Mouse (Mus musculus) intestine, embryonic 15.5 days (tissue): ENCODE data around the gene Gna15. TPM values are rescaled to one million over a fixed set of nuclear protein-coding genes. Genes with fewer than 3 reads are reported as not detected.

ENCODE experiments used
- ATAC-seq: fragments of 200-750 bp; cut with Nextera tagmentation; 2 replicates; pipeline ENCODE4 v1.8.0; 2017; ENCODE audit warnings: moderate TSS enrichment, moderate library complexity
- H3K27ac ChIP-seq: fragments of 300-500 bp; sonication (generic); 2 replicates; pipeline ENCODE4 v1.5.1; 2015; ENCODE audit warnings: mild to moderate bottlenecking, inconsistent platforms
- H3K27me3 ChIP-seq: fragments of 300-500 bp; sonication (generic); replicated peaks from 2 replicates; pipeline ENCODE4 v1.6.1; 2015; ENCODE audit warnings: inconsistent platforms
- H3K36me3 ChIP-seq: fragments of 300-500 bp; sonication (generic); 2 replicates; pipeline ENCODE4 v1.6.1; 2015; ENCODE audit warnings: inconsistent platforms
- H3K4me1 ChIP-seq: fragments of 300-500 bp; sonication (generic); replicated peaks from 2 replicates; pipeline ENCODE4 v1.6.1; 2015; ENCODE audit warnings: inconsistent platforms
- H3K4me2 ChIP-seq: fragments of 300-500 bp; sonication (generic); replicated peaks from 2 replicates; pipeline ENCODE4 v1.6.1; 2015; ENCODE audit warnings: mild to moderate bottlenecking, inconsistent platforms
- H3K4me3 ChIP-seq: fragments of 300-500 bp; sonication (generic); replicated peaks from 2 replicates; pipeline ENCODE4 v1.5.1; 2015; ENCODE audit warnings: inconsistent platforms
- H3K9ac ChIP-seq: fragments of 300-500 bp; sonication (generic); 2 replicates; pipeline ENCODE4 v1.6.1; 2015; ENCODE audit warnings: inconsistent platforms
- H3K9me3 ChIP-seq: fragments of 300-500 bp; sonication (generic); 2 replicates; pipeline ENCODE4 v1.6.1; 2016; ENCODE audit warnings: inconsistent platforms
- WGBS: fragments of 180-500 bp; shearing (Covaris S2); methylation state at CpG from one replicate; pipeline ENCODE4 v1.1.7; 2015; 5-methylcytosine and 5-hydroxymethylcytosine counted together
- polyA plus RNA-seq: library from polyadenylated mRNA; unstranded; fragments of >200 nt; fragmentation: Nextera tagmentation; extraction: Ambion mirVana; gene quantifications from 2 replicates; pipeline ENCODE4 v1.2.1, GENCODE M21; 2015

Gna15 gene
- polyA plus RNA-seq, 1 experiment from 2014 or later: 0.97 TPM

DNA sequence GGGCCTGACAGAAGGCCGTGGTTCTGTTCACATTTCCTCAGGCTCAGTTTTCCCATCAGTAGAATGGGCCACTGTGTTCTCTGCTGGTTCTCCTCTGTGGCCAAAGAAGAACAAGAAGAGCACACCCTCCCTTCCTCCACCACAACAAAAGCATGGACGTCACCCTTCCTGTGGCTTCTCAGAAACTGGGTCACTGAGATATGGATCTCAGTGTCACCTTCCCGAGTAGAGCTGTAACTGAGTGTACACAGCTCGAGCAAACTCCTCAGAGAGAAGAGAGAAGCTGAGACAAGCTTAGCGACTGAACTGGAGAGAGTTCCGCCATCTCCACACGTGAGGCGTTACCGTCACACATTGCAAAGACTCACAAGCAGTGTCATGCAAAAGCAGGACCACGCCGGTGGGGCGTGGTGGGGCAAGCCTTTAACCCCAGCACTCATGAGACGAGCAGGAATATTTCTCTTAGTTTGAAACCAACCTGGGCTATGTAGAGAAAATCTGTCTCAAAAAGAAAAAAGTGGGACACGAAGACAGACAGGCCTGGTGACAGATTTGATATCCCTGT is 13.7 kb downstream of the Gna15 start:
- no peak overlapping the region for H3K9ac ChIP-seq
- H3K9me3 ChIP-seq: no peaks in the 10 kb centered on the region
- ATAC-seq: no peak
- no peak overlapping the region for H3K27ac ChIP-seq
- H3K4me3 ChIP-seq: no peak overlapping the region
- 75% methylated on average over 14 of the region's 14 CpGs for WGBS
- no peak overlapping the region for H3K4me2 ChIP-seq
- H3K27me3 ChIP-seq: 0 out of 2 replicates have a peak, but pooled peaks cover 5% of the 10 kb centered on the region
- H3K4me1 ChIP-seq: no peaks in the 10 kb centered on the region
- no peaks in the 10 kb centered on the region for H3K36me3 ChIP-seq

DNA sequence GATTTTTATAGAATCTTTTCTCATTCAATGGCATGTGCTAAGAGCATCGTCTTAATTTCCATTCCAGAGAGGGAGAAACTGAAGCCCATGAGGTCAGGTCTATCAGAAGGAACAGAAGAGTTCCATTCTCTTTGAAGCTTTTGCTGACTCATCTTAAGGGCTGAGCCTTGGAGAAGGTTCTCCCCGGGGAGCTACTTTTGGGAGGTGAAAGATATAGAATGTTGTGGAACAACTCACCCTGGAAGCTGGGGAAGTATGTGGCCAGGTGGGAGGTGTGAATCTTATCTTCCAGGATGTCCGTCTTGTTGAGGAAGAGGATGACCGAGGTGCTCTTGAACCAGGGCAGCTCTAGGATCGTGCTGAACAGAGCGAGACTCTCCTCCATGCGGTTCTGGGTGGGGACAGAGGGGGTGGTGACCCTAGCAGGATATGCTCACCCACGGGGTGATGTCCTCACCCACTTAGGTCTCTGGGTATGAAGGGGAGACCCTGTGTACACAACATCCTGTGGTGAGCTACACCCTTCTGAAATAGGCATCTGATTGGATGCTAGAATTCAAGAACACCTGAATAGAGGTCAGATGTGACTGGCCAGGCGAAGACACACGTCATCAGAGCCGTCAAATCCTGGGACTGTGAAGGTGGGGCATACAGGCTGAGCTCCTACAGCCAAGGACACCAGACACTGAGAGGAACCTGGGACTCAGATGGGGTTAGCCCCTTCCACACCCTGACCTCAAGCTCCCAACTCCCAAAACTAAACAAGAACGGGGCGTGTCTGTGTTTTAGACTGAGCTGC is 16.1 kb downstream of the Gna15 start:
- H3K36me3 ChIP-seq: no peaks in the 10 kb centered on the region
- H3K4me2 ChIP-seq: no peak overlapping the region
- no peak overlapping the region for H3K4me3 ChIP-seq
- ATAC-seq: no peak
- 0 out of 2 replicates have a peak, but pooled peaks cover 5% of the 10 kb centered on the region for H3K27me3 ChIP-seq
- 0 out of 2 replicates have a peak, but pooled peaks cover 1% of the 10 kb centered on the region for H3K4me1 ChIP-seq
- H3K9me3 ChIP-seq: no peaks in the 10 kb centered on the region
- no peak overlapping the region for H3K9ac ChIP-seq
- H3K27ac ChIP-seq: no peak overlapping the region
- 63% methylated on average over 13 of the region's 13 CpGs for WGBS

DNA sequence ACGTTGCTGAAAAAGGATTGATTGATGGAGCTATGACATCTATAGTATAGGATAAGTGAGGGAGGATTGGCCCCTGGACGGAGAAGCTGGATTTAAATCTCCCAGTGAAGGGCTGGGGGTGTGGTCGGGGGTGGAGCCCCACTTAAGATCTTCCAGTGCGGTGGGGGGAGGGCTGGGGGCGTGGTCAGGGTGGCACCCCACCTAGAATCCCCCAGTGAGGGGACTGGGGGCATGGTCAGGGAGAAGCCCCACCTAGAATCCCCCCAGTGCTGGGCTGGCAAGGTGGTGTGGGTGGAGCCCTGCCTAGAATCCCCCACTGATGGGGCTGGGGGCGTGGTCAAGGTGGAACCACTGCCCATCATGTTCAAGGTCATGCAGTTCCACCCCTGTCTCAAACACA is 16.9 kb downstream of the Gna15 start:
- no peak overlapping the region for H3K4me2 ChIP-seq
- no peak overlapping the region for H3K9ac ChIP-seq
- ATAC-seq: no peak
- WGBS: 36% methylated on average over 6 of the region's 6 CpGs
- 0 out of 2 replicates have a peak, but pooled peaks cover under 1% of the 10 kb centered on the region for H3K27me3 ChIP-seq
- H3K4me3 ChIP-seq: no peak overlapping the region
- H3K4me1 ChIP-seq: 0 out of 2 replicates have a peak, but pooled peaks cover 3% of the 10 kb centered on the region
- no peak overlapping the region for H3K27ac ChIP-seq
- no peaks in the 10 kb centered on the region for H3K36me3 ChIP-seq
- H3K9me3 ChIP-seq: no peaks in the 10 kb centered on the region

DNA sequence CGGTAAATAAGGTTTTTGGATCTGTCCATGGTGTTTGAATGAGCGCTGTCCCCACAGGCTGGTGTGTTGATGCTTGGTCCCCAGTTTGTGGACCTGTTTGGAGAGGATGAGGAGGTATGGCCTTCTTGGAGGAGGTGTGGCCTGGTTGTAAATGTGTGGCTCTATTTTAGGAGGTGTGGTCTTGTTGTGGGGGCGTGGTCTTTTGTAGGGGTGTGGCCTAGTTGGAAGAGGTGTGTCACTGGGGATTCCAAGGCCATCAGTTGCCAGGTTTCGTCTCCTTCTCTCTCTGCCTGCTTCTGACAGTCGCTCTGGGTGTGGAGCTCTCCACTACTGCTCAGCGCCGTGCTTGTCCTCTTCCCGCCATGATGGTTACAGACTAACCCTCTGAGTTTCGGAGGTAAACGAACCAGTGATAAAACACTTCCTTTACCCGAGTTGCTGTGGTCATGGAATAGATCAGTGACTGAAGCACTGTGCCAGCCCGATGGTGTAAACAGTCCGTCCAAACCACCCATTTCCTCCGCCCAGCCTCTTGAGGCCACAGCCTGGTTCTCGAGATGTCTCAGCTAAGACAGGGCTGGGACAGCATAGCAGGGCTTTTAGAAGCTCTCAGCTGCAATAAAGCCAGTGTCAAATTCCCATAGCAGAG is 18.9 kb downstream of the Gna15 start:
- Histone ChIP-seq H3K4me1 (0 out of 2 replicates have a peak, but pooled peaks cover 3% of the 10 kb centered on the region), H3K4me3 (no peak overlapping the region), H3K27ac (no peak overlapping the region), H3K9ac (no peak overlapping the region), H3K4me2 (no peak overlapping the region), H3K9me3 (no peaks in the 10 kb centered on the region), H3K27me3 (no peaks in the 10 kb centered on the region), H3K36me3 (no peaks in the 10 kb centered on the region)
- no peak for ATAC-seq
- WGBS: 71% methylated on average over 15 of the region's 15 CpGs

DNA sequence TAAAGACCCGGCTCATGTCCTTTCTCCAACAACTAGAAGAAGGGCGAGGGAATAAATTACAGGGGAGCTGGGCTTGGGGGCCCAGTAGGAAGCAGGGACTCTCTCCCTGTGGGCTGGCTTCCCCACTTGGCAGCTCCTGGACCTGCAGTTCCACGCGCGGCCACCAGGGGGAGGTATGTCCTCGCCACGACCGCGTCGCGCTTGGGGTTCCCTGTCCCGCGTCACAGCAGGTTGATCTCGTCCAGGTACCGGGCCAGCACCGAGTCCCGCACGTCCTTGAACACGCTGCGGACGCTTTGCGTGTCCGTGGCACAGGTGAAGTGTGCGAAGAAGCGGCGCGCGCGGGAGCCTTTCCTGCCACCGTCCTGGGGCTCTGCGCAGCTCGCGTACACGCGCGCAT is 21.4 kb downstream of the Gna15 start:
- Histone ChIP-seq H3K9ac (peak overlapping the region; percentile 34; the same call in 1 of the 2 replicates), H3K4me1 (0 out of 2 replicates have a peak, but pooled peaks cover 9% of the 10 kb centered on the region), H3K4me3 (peak overlapping the region; percentile 37), H3K36me3 (no peaks in the 10 kb centered on the region), H3K9me3 (no peaks in the 10 kb centered on the region), H3K27me3 (no peaks in the 10 kb centered on the region), H3K27ac (no peak overlapping the region), H3K4me2 (peak overlapping the region; percentile 85)
- WGBS: 7% methylated on average over 36 of the region's 36 CpGs
- ATAC-seq: peak; percentile 57

DNA sequence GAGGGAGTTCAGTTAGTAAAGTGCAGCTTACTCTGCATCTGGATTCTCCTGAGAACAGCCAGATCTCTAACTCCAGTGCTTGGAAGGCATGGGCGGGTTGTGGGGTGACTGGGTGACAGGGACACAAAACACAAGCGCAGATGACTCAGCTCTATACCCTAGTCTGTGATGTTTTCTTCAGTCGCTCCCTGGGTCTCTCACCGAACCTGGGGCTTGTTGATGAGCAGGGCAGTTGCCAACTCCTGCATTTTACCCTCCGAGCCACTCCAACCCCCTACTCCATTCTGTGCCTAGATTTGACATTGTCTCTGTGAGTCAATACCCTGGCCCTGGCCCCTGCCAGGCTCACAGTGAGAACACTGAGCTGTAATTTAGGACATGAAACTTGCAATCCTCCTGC is 22.2 kb downstream of the Gna15 start:
- no peak overlapping the region for H3K27ac ChIP-seq
- no peaks in the 10 kb centered on the region for H3K27me3 ChIP-seq
- no peaks in the 10 kb centered on the region for H3K9me3 ChIP-seq
- ATAC-seq: no peak
- no peak overlapping the region for H3K4me2 ChIP-seq
- no peak overlapping the region for H3K4me3 ChIP-seq
- no peak overlapping the region for H3K9ac ChIP-seq
- WGBS: 81% methylated on average over 5 of the region's 5 CpGs
- H3K4me1 ChIP-seq: 0 out of 2 replicates have a peak, but pooled peaks cover 9% of the 10 kb centered on the region
- H3K36me3 ChIP-seq: no peaks in the 10 kb centered on the region

DNA sequence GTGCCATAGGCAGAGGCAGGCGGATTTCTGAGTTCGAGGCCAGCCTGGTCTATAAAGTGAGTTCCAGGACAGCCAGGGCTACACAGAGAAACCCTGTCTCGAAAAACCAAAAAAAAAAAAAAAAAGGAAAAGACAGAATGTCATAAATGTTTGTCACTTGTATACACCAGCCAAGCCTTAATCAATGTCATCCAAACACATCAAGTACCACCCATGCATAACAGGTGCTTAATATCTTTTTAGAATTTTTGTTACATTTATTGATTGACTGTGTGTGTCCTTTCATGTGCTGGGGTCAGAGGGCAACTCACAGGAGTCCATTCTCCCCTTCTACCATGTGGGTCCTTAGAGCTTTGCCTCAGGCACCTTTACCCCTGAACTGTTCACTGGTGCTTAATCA is 24.0 kb downstream of the Gna15 start, which contains the start of gene S1pr4:
S1pr4 (minus strand) TSS at position 101 of the 400 bp plus-strand sequence.
- Histone ChIP-seq H3K4me3 (no peak within 1 kb of the TSS), H3K27ac (no peak within 1 kb of the TSS), H3K4me2 (no peak within 1 kb of the TSS), H3K27me3 (no peaks in the 10 kb centered on the region), H3K4me1 (peaks cover 15% of the 10 kb centered on the region), H3K9me3 (no peaks in the 10 kb centered on the region), H3K9ac (0 out of 2 replicates have a peak within 1 kb of the TSS, but pooled peaks have one; percentile 2), H3K36me3 (no peaks in the 10 kb centered on the region)
- 84% methylated on average over 3 of the region's 3 CpGs for WGBS
- no peak for ATAC-seq

DNA sequence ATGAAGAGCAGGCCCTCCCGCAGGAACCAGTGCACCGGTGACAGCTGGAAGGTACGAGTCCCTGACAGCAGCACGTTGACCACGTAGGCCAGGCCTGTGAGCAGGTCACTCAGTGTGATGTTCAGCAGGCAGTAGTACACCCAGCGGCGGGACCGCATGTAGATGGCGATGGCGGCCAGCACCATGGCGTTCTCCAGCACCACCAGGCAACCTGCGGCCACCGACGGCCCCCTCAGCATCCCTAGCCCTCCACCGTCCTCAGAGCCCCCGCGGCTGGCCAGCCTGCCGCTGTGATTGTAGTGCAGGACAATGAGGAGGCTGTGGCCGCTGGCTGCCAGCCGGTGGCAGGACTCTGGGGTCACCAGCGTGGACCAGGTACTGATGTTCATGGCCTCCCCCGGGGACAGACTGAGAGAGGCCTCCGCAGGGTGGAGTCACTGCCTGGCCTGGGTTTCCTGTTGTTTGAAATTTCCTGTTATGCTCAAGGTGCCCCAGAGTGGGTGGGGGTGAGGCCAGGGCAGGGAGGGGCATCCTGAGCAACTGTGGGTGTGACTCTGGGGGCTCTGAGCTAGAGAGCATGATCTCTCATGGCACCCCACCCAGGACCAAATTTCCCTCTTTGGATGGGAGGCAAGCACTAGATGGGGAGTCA is 24.6 kb downstream of the Gna15 start:
- Histone ChIP-seq H3K4me1 (peaks cover 22% of the 10 kb centered on the region), H3K27ac (no peak overlapping the region), H3K36me3 (no peaks in the 10 kb centered on the region), H3K9ac (0 out of 2 replicates have a peak overlapping the region, but pooled peaks have one; percentile 2), H3K4me2 (no peak overlapping the region), H3K27me3 (no peaks in the 10 kb centered on the region), H3K4me3 (no peak overlapping the region), H3K9me3 (no peaks in the 10 kb centered on the region)
- no peak for ATAC-seq
- WGBS: 71% methylated on average over 23 of the region's 23 CpGs

DNA sequence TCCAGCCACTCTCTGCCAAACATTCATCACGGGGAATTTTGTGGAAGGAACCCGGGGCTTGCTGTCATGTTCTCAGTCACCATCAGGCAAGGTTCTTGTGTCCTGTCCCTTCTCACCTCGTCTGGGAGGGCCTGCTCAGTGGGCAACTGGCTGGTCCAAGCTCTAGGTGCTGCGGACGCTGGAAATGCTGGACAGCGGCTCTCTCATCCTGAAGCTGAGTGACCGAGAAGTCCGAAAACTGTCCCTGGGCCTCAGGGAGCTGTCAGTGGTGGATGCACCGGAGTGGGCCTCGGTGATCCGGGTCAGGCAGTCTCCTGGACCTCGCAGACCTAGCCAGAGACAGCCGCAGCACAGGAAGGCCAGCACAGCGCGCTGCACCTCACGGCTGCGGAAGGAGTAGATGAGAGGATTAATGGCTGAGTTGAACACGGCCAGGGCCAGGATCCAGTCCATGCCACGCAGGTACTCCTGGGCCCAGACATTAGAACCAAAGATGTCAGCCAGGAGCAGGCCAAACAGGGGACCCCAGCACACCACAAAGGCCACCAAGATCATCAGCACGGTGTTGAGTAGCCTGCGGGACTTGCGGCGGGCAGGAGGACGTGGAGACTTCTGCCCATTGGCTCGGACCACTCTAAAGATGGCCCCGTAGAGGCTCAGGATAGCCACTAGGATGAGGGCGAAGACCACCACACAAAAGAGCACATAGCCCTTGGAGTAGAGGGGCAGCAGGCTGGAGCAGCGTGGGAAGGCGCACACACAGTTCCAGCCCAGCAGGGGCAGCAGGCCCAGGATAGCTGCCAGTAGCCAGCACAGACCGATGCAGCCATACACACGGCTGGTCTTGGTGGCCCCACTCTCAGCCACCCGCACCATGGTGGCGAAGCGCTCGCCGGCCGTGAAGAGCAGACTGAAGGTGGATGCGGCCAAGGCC is 25.4 kb downstream of the Gna15 start:
- 86% methylated on average over 38 of the region's 38 CpGs for WGBS
- peaks cover 27% of the 10 kb centered on the region for H3K4me1 ChIP-seq
- H3K27ac ChIP-seq: no peak overlapping the region
- no peak overlapping the region; the same call in 1 of the 2 replicates for H3K4me3 ChIP-seq
- ATAC-seq: no peak
- no peak overlapping the region; the same call in 1 of the 2 replicates for H3K9ac ChIP-seq
- H3K36me3 ChIP-seq: no peaks in the 10 kb centered on the region
- no peaks in the 10 kb centered on the region for H3K27me3 ChIP-seq
- H3K9me3 ChIP-seq: no peaks in the 10 kb centered on the region
- H3K4me2 ChIP-seq: no peak overlapping the region

DNA sequence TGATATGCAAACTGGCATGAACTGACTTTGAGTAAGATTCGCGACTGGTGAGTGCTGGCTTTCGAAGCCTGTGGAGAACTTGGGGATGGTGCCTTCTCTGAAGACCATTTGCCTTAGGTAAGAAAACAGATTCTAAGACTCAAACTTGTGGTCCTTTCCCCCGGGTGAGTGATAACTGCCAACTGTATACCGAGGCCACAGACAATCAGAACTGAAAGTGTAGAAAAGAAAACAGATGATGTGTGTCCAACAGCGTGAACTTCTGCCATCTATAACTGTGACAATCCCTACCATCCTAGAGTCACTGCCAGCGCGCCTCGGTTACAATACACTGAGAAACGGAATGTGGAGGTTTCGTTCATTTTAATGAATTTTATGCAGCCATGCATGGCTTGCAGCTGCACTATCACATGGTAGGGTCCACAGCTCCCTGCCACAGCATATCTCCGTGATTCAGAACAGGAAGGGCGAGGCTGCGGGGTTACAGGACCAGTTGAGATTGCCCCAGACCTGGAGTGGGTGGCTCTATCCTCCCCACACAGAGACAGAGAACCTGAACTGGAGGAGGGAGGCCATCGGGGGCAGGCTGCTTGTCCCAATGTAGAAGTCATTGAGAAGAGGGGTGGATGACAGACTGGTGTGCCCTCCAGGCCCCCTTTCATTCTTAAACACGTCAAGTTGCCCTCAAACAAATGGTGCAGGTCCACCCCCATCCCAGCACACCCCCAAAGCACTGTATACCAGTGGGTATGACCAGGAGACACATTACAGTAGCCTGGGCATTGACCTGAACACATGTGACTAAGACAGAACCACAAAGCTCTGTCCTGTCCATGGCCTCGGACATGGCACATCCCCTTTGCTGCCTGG is 26.4 kb downstream of the Gna15 start:
- Histone ChIP-seq H3K36me3 (peaks cover 5% of the 10 kb centered on the region), H3K4me2 (peak overlapping the region; percentile 52), H3K9ac (no peak overlapping the region), H3K9me3 (no peaks in the 10 kb centered on the region), H3K4me1 (peaks cover 23% of the 10 kb centered on the region), H3K4me3 (no peak overlapping the region), H3K27me3 (no peaks in the 10 kb centered on the region), H3K27ac (no peak overlapping the region)
- ATAC-seq: no peak
- 81% methylated on average over 17 of the region's 17 CpGs for WGBS
